Mouse (Mus musculus): ENCODE results near the gene Cxcl9.

Cxcl9 gene

DNA sequence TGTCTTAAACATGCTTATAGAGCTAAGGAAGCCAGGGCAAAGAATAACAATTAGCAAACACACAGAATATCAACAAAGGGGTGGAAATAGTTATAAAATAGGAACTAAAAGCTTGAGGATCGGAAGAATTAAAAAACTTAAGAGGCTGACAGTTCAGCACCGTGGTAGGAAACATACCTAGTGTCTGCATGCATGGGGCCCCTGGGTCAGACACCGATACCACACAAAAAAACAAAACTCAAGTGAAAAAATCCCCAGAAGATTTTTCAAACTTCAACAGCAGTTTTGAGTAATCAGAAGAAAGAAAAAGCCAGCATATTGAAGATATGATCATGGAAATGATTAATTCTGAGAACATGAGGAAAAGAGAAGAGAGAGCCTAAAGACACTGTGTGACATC, 8.9 kb upstream of the Cxcl9 start:
- no peak for DNase-seq

DNA sequence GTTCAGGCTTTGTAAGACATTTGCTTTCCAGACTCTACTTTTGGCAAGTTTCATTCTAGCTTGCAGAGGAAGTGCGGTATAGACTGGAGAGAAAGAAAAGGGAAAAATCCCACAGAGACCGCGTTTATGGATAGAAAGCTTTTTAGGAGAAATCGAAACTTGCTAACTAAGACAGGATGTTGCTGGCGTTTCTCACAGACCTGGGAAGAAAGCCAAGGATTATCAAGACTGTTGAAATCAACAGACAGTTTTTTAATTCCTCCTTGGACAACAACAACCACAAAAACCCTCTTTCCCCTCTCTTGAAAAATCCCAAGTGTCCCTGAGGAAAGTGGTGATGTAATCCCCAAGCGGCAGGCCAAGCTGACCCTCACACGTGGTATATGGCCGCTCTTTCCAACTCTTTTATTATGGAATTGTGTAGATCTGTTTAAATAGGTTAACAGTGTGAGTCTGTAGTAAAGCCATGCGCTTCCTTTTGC, 4.5 kb upstream of the Cxcl9 start:
- peak; percentile 97 for DNase-seq

DNA sequence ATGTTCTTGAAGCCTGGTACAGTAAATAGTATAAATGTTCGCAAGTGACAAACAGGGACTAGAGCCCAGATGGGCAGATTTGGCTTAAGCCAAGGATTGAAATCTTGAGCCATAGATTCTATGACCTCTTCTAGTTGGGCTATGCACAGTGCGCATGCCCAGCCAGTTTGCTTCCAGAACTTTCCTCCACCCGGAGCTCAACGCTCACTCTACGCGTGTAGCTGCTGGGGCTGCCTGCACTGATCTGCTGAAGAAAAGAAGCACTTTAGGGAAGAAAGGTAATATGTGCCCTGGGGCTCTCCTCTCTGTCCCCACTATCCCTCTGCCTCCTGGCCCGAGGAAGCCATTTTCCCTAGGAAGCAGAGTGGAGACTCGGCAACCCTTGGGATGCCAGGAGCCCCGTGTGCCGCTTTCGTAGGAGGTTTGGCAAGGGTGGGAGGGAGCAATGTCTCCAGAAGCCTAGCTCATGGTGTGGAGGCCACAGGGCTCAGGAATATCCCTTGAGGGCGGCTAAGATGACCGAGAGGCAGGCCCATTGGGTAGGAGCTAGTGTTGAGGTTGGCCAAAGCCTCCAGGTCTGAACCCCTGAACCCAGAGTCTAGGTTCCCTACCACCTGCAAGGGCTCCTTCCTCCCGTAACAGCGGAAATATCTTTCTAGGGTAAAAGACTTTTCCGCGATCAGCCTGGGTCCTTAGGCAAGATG, 3.9 kb upstream of the Cxcl9 start, which contains the start of gene Art3:
Art3 (plus strand) TSS at position 193 of the 704 bp plus-strand sequence.
- DNase-seq = peak; percentile 93

DNA sequence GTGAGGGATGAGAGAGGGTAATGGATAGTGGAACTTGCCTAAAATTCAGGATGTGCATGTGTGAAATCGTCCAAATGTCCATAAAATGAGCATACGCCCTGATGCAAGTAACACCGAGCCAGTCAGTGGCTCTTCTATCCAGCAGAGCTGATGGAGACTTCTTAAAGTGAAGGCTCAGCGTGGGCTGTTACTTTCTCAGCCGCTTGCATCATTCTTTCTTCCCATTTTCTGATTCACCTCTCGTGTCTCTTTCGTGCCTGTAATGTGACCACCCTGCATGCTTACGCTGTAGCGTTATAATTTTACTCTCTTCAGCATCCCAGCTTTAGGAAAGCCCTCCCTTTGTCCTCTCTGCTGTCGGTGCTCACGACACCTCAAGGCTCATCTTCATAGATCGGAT, 3.2 kb upstream of the Cxcl9 start:
- peak; percentile 66 for DNase-seq

DNA sequence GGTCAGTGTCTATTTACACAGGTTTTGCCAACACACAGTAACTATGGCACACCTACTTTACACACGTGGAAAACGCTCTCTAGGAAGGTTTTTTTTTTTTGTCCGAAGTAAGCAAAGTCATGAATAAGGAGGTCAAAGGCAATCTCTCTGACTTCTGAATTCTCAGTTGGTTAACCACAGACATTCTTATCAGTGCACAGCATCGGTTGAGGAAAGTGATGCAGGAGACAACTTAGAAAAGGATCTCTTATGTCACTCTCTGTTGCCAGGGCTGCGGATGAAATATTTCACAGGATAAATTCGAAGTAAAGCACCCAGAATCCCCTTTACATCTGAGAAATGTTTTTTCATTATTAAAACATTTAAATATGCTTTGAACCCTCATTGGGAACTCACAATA, 512 bp downstream of the Cxcl9 start:
- no peak for DNase-seq

DNA sequence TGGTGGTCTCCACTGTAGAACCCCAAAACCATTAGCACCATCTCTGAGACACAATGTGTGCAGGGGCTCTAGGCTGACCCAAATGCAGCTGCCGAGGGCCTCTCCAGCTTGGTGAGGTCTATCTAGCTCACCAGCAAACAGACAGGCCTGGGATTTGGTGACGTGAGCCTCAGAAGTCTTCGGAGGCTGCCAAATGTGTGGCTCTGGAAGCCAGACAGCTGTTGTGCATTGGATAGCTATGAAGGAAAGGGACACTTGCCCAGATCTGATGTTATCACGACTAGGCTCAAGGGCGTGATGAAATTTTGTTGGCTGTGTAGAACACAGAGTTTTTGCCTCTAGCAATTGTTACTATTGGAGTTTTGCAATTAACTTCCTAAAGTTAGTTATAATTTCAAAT, 4.6 kb downstream of the Cxcl9 start:
- peak; percentile 98 for DNase-seq

DNA sequence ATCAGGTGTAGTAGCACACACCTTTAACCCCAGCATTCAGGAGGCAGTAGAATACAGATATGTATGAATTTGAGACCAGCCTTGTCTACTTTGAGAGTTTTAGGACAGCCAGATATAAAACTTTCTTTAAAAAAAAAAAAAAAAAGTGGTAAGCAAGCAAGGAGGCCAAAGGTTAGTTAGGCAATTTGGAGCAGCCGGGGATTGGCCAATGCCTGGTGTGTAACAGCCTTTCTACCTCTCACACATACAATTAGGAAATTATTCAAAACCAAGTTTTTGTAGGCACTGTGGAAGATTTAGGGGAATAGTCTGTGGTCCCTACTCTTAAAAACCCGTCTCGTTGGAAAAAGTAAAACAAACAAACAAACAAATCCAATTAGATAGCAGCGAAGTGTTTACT, 5.3 kb downstream of the Cxcl9 start:
- no peak for DNase-seq

DNA sequence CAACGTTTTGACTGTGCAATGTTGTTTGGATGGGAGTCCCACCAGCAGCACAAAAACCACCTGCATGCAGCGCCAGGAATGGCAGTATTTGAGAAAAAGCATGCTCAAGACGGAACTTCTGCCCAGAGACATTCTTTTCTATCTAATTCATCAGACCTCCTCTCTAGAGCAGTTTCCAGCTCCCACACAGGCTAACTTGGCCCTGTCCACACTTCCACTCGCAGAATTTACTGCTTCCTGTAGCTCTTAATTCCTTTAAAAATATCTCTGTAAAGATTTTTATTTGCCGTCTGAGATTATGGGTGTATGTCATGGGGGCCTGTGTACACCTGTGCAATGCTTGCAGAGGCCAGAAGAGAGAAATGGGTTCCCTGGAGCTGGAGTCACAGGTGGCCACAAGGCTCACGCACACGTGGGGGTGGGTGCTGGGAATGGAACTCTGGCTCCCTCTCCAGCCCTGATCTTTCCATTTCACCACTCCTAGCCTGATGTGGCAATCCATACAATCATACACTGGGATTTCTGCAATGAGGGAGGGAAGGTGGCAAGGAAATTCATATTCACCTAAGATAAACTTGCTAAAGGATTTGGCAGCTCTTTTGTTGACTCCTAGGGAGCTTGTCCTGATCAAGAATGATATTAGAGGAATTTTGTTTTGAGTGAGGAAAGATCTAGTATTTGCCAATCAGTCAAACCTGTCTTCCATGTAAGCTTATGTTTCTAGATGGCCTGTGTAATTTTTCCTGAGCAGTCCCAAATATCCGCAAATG, 6.1 kb downstream of the Cxcl9 start:
- DNase-seq = peak; percentile 91

DNA sequence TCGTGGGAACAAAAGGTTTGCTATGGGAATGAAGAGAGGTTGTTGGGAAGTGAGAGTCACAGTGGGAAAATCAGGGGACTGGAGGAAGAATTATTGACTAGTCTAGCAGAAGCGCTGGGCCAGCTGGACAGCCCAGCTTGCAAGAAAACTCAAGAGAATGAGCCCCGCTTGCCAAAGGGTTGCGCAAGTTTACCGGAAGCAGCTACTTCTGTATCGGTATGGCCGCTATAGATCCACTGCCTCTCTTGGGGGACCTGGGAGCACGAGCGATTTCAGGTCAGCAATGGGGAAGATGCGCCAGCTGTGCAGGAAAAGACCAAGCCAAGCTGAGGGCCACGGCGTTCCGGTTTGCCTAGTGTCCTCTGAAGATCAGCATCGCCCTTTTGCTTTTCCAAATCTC, 9.3 kb downstream of the Cxcl9 start:
- DNase-seq = peak; percentile 89

DNA sequence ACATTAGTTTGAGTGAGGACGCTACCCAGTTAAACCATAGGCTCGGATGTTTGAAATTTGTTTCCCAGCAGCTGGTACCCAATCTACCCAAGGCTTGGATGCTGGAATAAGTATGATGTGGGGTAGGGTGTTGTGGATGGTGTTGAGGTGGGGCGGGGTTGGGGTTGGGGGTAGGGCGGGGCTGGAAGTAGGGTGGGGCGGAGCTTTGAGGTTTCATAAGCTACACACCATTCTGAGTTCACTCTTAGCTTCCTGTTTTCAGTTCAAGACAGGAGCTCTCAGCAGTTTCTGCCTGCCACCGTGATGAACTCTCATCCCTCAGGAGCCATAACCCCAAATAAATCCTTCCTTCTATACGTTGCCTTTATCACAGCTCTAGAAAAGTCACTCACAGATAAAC, 9.8 kb downstream of the Cxcl9 start:
- peak; percentile 64 for DNase-seq

DNA sequence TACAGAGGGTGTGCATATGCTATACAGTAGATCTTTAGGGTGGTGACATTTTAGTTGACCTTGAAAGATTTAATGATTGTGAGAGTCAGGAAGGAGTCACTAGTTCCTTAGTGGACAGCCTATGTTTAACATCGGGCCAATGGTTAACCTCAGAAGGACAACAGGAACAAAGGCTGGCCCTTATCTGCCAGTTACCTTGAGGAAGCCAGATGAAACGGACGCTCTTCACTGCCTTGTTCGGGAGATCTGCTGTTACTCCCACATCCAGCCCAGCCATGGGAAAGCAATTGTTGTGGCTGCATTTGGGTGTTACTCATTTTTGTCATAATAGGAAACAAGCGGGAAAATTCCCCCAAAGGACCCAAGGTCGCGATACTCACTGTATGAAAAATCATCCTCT, 14.1 kb downstream of the Cxcl9 start:
- peak; percentile 88 for DNase-seq

DNA sequence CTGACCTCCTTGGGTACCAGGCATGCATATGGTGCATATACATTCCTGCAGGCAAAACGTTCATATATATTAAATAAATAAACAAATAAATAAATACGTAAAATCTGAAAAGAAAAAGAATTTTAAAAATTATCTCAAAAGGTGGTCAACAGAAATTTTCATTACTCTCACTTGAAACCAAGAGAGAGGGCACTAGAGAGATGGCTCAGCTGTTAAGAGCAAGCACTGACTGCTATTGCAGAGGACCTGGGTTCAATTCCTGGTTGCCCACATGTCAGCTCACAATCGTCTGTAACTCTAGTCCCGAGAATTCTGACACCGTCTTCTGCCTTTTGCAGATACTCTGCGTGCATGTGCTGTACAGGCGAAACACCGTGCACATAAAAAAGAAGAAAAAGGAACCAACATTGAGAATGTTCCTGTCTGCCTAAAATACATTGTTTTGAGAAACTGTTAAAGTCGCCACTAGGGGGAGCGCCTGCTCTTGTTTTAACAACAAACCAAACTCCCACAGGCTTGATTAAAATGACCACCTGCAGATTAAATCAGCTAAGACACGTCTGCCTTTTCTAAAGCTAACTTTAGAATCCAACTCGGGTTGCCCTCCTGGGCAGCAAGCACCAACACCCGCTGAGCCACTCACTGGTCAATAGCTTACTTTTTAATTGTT, 15.7 kb downstream of the Cxcl9 start:
- peak; percentile 94 for DNase-seq

DNA sequence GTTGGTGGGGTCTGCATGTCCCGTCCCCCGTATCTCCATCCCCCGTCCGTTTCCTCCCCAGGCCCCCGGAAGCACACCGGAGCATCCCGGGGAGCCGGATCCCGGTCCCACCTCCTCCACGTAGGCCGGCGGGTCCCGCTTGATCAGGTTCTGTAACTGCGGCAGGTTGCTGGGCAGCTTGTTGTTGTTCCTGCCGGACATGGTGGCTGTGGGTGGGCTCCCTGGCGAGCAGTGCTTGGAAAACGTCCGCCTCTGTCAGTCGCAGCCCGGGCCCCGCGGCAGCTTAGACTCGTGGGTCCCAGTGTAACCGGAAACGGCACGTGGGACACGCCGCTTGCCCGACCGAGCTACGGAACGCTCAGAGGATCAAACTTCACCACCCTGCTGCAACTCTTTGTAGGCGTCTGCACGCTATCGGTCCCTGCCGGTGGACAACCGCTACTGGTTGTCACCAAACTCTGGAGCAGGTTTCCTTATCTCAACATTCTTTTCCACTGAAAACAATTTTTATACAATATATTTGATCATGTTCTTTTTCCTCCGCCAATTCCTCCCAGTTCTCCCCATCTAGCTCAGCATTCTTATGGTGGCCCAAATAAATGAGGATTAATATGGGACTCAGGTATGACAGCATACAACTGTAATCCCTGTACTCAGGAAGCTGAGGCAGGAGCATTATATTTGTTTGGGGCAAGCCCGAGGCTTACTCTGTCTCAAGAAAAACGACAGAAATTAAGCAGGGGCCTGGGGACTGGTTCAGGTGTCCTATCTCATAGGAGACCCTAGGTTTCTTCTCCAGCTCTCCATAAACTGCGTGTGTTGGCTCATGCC, 18.0 kb downstream of the Cxcl9 start, which contains the start of gene Sdad1:
Sdad1 (minus strand) TSS at position 799 of the 831 bp plus-strand sequence.
- DNase-seq = peak; percentile 99

DNA sequence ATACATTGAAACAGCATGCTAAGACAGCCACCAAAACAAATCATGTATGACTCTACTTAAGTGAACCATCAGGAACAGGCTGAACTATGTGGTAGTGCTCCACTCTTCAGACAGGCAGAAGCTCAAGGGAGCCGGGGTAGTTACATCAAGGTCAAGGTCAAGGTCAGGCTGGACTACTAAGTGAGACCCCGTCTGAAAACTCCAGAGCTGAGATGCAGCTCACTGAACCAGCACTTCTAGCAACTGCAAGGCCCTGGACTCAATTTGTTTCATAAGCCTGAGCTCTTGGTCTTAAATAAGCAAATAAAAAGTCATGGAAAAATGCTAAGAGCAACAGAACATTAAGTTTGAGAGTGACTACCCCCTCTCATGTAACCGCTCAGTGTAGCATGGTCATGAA, 23.6 kb downstream of the Cxcl9 start:
- DNase-seq = peak; percentile 66

DNA sequence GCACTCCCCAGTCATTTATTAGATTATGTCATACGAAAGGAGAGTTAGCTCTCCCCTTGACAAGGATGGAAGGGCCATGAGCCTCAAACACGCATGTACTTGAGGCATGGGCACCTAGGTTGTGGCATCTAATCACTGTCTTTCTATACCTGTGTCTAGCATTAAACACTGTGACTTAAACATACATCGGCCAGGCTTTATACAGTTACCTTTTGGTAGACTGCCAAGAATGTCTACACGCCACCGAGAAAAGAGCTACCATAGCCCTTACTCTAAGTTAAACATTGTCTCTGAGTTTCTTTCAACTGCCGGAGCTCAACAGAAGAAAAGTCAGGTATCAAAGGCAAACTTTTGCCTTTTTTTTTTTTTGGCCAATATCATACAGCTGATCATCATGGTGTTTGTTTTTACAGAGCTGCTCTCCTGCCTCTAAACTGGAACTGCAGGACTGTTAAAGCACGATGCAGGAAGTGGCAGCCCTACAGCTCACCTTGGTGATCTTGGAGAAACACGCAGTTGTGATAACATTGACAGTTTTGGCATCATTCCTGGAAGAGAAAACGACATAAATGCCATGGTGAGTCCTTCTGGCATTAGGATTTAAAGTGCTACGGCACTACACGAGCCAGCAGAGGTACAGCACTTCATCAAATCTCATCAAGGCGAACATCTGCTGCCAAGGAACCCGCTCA, 25.6 kb downstream of the Cxcl9 start:
- DNase-seq = peak; percentile 82

DNA sequence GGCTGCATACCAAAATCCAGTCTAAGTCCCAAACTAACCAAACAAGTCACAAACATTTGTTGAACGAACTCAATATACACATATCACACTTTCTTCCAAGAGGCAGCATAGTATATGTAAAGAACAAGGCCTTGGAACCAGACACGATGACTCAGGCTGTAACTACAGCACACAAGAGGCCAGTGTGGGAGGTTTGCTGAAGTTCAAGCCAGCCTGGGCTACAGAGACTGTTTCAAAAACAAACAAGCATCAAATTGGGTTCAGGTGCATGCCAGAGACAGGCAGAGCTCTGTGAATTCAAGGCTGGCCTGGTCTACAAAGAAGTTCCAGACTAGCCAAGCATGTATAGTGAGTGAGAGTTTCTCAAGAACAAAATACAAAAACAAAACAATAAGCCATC, 33.4 kb downstream of the Cxcl9 start:
- DNase-seq = no peak

DNA sequence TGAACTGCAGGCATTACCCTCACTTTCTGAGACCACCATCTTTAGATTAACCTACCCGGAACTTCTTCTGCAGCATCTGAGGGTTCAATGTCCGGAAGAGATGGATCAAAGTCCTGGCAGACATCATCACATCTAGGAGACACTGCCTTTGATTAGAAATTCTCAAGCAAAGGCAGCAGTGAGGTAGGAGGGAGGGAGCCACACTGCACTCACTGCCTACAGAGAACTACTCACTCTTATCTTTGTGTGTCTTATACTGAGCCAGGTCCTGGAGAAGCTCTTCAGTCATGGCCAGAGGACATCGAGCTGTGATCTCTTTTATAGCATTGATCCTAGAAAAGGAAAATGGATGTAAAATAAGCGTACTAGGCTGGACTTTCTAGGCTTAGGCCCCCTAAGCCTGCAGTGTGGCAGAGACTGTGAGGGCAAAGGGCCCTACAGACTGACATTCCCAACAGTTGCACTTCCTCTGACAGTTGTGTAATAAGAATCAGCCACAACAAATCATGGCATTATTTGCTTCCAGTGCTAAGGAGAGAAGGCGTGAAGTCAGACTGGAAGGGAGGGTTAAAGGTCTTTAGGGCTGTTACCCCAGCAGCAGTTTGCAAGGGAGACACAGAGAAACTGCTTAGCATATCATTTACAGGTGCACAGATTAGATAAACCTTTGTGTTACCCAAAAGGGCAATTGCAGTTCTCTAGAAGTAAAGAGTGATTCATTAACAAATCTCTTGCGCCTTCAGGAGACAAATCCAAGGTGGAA, 36.0 kb downstream of the Cxcl9 start:
- DNase-seq = no peak

DNA sequence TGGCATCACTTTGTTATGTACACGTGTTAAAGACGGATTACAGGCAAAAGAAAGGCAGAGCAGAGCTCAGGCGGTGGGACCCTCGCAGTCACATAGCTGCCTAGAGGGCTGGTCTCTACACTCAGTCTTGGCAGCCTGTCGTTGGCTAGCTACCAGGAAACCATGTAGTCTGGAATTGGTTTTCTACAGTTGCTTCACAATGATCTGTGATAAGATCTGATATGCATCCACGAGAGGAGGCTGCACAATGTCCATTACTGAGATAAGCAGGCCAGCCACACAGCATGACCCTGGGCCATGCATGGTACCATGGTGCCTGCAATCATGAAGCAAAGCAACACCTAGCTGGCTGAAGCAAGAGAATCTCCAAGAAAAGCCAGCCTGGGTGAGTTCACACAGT, 40.0 kb downstream of the Cxcl9 start:
- DNase-seq = peak; percentile 72

DNA sequence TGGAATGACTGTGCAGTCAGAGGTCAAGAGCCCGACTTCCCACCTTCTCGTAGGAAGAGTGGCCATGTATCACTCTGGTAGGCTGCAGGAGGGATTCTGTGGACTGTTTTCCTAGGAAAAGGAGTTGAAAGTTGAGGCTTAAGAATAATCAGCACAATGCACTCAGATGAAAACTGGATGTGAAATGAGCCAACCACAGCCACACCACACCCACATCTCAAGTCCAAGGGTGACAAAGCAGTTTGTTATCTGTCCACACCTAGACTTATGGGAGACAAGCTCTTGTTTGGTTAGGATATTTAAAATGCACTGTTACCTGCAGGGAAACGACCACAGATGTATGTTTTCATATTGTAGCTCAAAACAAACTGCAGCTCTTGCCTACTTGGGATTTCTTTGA, 44.8 kb downstream of the Cxcl9 start:
- peak; percentile 49 for DNase-seq

DNA sequence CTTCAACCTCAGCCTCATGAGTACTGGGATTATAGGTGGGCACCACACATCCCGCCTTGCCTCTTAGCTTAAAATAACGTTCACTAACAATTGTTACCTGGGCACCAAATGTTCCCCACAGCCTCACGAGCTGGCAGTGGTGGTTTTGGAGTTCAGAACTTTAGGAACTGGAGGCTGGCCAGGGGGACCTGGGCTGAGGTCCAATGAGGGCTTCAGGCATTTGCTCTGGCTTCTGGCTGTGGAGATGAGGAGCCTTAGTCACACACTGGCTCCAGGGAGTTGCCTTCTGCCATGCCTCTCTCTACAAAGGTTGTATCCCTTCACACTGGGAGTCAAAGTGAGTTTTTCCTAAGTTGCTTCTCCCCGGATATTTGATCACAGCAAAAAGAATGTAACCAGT, 45.3 kb downstream of the Cxcl9 start:
- DNase-seq = peak; percentile 88

DNA sequence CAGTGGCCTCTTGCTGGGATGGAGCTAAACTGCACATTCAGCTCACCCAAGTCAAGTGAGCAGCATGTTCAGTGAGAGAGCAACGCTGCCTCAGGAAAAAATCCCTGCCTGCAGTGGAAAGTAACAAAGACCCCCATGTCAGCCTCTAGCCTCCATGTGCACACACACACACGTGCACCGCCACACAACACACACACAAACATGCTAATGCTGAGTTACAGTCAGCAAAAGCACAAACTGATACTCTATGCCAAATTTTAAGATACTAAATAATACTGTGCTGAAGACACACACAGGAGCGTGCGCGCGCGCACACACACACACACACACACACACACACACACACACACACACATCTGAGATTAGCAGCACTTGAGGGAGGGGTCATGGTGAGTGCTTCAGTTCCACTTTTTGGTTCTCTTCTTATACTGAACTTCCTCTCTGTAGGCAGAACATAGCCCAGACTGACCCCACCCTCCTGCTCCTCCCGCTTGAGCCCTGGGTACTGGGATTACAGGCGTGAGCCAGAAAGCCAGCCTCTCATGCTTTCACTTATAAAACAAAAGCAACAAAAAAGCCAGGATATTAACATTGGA, 48.8 kb downstream of the Cxcl9 start:
- peak; percentile 96 for DNase-seq
